Mouse (Mus musculus) G1E (cell line): Measurements from ENCODE around the gene Brat1.

Experiments
- CTCF ChIP-seq: IDR thresholded peaks from 2 replicates; pipeline ENCODE4 v1.5.1; 2012; ENCODE audit warnings: low read depth, low read length, inconsistent platforms, mixed read lengths
- GATA1 ChIP-seq: IDR thresholded peaks from 2 replicates; pipeline ENCODE4 v1.6.1; 2012; ENCODE audit warnings: borderline replicate concordance, low read length, inconsistent platforms, mixed read lengths
- POLR2AphosphoS5 ChIP-seq: IDR thresholded peaks from 2 replicates; pipeline ENCODE4 v1.6.1; 2012; ENCODE audit warnings: low read depth, low read length, inconsistent platforms; ENCODE audit not compliant: insufficient replicate concordance
- TAL1 ChIP-seq: conservative IDR thresholded peaks from 2 replicates; pipeline ENCODE4 v1.6.1; 2012; ENCODE audit warnings: low read depth, low read length, inconsistent platforms, mixed read lengths

- no peak for TF ChIP-seq CTCF
- no peak for TF ChIP-seq GATA1
- TF ChIP-seq TAL1, result no peak
- no peak for TF ChIP-seq POLR2AphosphoS5
Observed at GRCm38 (mm10) chr5:140741040-140741439, 36.2 kb downstream of the Brat1 start.
